Mouse (Mus musculus): Measurements from ENCODE around the gene Kcnk6. TPM values are rescaled to one million over a fixed set of nuclear protein-coding genes. Genes with fewer than 3 reads are reported as not detected.

Kcnk6 gene
- 2.5 TPM in 2 replicates for polyA plus RNA-seq (2012; rRNA removed)

- DNase-seq (ENCODE audit: extremely low spot score in 1 of 2, low spot score in 1 of 2) = no peak
Measured at GRCm38 (mm10) chr7:29232247-29233013, at the start of gene Kcnk6. Gene Kcnk6, minus strand, starts transcription at chr7:29232515.

- DNase-seq (ENCODE audit: extremely low spot score in 1 of 2, low spot score in 1 of 2) = no peak
Measured at GRCm38 (mm10) chr7:29281201-29282073, 49.1 kb upstream of the Kcnk6 start, which contains the start of gene Spint2. Gene Spint2, minus strand, starts transcription at chr7:29281912.

GRCm38 (mm10) chr7:29280801-29281200 lies 48.5 kb upstream of the Kcnk6 start:
- DNase-seq (ENCODE audit: extremely low spot score in 1 of 2, low spot score in 1 of 2) = no peak

DNA sequence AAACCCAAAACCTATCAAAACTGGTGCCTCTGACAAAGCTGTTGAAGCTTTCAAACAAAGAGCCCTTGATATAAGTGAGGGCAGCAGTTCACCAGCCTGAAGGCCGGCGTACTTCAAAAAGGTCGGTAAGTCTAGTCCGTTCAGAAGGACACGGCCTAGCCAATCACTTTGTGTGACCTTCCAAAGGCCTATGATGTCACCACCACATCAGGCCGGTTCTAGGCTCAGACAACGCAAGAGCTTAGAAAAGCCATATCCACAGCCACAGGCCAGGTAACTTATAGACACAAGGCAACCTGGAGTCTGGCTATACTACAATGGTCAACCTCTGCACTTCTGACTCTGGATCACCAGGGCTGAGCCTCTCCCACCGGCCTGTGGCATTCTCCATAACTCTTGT lies 47.6 kb upstream of the Kcnk6 start:
- DNase-seq (ENCODE audit: extremely low spot score in 1 of 2, low spot score in 1 of 2) = no peak

DNA sequence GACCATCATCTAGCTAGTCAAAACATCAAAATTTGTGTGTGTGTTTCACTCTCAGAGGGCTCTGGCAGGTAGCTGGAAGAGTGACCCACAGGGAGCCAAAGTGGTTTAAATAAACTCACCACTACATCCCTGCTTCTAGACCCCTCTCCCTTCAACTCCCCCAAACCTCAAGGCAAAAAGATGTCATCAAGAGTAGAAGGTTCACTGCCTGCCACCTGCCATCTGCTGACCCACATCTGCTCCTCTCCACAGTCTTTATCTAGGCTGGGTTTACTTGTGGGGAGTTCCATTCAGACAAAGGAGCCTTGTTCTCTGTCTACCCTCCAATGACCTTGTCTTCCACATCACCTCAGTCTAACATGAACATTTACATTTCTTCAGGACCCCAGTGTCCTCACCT lies 46.9 kb upstream of the Kcnk6 start:
- no peak for DNase-seq (ENCODE audit: extremely low spot score in 1 of 2, low spot score in 1 of 2)

DNA sequence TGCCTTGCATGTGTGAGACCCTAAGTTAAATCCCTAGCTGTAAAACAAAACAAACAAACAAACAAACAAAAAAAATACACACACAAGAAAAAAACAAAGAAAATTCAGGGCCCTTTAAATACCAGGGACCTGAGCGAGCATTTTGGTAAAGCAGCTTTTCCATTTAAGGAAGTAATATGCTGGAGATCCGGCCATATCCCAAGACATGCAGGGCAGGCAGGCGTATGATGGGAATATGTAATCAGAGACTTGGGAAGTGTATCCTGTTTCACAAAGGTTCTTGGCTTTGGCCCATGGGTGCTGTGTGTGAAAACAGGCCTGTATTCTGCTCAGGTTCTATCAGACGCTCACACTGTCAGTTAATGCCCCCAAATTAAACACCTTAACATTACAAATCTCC lies 45.2 kb upstream of the Kcnk6 start:
- DNase-seq (ENCODE audit: extremely low spot score in 1 of 2, low spot score in 1 of 2) = no peak

- DNase-seq (ENCODE audit: extremely low spot score in 1 of 2, low spot score in 1 of 2) = no peak
Measured at GRCm38 (mm10) chr7:29276715-29277114, 44.4 kb upstream of the Kcnk6 start.

DNA sequence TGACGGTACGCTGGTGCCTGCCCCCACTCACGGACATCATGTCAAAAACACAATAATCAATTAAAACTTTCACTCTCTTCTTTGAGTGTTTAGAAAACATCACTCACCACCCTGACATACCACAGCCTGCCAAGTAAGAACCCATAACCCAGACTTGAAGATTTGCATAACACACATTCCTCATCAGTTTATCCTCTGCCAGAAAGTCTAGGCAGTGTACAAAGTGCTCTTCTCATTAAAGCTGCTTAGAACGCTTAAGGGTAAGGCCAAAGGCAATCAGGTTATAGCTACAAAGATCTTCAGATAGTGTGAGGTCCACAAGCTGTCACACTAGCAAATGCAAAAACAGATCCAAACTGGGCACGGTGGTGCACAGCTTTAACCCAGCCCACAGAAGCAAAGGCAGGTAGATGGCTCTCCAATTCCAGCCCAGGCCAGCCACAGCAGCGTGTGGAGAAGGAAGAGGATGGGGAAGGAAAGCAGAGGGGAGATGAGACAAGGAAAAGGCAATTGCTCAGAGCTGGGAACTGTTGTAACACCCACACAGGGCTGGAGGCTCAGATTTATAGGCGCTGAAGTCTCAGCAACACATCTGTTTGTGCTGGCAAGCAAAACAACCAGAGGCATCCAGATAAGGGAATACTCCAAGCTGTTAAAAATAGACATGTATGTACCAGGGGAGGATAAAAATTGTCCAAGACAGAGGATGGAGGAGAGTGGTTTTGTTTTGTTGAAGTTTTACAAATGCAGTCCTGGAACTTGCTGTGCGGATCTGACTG lies 39.6 kb upstream of the Kcnk6 start:
- peak; percentile 22 to 46 for DNase-seq (ENCODE audit: extremely low spot score in 1 of 2, low spot score in 1 of 2)

DNA sequence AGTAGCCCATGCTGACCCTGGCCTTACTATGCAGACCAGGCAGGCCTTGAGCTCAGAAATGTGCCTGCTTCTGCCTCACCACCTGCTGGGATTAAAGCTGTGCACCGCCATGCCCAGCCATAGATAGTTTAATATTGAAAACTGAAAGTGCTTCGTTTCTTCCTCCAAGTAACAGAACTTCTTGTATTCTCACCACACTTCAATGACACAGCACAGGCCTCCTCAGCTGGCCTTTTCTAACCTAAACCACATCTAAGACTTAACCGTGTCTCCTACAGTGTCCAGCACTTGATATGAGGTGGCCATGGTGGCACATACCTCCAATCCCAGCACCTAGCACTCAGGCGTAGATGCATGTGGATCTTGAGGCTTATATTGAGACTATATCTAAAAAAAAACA lies 38.1 kb upstream of the Kcnk6 start:
- DNase-seq (ENCODE audit: extremely low spot score in 1 of 2, low spot score in 1 of 2) = no peak

- no peak for DNase-seq (ENCODE audit: extremely low spot score in 1 of 2, low spot score in 1 of 2)
Measured at GRCm38 (mm10) chr7:29266931-29267330, 34.6 kb upstream of the Kcnk6 start.

DNA sequence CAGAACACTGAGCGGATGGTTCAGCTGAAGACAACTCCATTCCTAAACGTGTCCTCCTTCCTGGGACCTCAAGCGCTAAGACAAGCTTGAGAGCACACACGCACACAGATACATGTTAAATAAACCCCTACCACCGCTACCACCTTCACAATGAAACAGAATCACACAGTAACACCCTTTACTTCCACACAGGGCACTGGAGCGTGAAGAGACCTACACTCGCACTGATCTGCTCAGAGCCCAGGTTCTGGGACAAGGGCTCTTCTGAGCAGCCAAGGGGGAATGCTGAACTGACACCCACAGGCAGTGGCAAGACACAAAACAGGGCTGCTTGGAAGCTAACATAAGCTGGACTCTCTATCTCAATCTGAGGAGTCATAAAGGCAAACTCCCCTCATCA lies 33.3 kb upstream of the Kcnk6 start:
- no peak for DNase-seq (ENCODE audit: extremely low spot score in 1 of 2, low spot score in 1 of 2)

DNA sequence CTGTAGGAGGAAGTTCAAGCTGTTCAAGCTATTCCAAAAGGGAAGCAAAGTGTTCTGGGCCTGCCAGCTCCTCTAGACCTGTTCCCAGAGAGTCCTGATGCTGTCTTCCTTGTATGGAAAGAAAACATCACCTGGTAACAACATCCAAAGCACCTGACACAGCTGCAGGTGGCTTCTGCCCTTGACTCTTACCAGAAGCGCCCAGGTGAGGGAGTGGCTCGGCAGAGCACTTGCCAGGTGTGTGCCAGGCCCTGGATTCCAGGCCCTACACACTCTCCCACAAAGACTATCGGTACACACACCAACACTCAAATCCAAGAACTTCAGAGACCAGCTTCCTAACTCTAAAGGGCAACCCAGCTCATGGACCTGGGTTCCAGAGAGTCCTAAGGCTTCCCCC lies 31.5 kb upstream of the Kcnk6 start:
- DNase-seq (ENCODE audit: extremely low spot score in 1 of 2, low spot score in 1 of 2) = no peak

DNA sequence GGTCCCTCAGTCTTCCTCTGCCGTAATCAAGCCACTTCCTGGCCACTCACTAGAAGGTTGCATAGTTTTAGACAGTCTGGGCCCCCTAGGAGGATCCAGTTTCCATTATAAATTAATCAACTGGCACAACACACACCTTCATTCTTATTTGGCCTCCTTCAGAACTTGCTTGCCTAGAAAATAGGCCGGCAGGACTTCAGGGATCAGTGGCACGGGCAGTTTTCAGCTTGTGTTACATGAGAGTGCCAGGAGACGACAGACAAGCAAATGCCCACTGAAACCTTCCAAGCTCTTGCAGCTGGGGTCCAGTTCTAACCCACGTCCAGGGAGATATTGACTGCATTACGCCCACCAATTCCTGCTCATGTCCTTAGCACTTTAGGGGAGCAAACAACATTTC lies 29.8 kb upstream of the Kcnk6 start:
- DNase-seq (ENCODE audit: extremely low spot score in 1 of 2, low spot score in 1 of 2) = no peak

DNA sequence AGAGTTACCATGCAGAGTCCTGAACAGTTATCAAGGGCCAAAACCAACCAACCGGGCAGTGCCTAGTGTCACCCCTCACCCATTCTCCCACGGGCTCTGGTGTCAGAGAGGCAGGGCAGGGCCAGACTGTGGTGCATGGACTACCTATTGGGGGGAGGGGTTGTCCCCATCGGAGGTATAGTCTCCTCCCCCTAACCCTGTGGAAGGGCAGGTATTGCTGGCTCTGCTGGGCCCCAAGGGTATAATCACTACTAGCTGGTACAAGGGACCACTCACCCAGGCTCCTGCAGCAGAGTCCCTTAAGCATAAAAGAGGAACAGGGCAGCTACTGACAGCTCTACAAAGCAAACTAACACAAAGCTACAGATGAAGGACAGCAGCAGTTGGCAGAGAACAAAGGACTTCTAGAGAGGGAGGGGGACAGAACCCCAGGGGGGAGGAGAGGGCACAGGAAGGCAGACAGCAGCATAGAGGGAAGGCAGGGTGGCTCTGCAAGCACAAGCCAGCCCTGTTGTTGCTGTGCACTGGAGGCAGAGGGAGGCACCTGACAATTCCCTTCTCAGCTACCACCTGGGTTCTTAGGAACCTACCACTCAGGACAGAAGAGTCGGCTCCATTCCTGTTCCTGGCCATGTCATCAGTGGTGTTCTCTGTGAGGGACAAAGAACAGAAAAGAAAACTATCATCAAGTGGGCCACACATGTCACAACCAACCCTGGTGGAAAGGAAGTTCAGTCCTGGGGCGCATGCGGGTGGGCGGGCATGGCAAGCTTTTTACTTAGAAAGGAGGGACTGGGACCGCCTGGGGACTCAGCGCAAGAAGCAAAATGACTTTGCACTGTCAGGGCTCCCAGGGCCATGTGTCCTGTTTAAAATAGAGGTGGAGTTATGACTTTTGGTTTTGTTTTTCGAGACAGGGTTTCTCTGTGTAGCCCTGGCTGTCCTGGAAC lies 27.7 kb upstream of the Kcnk6 start:
- DNase-seq (ENCODE audit: extremely low spot score in 1 of 2, low spot score in 1 of 2) = no peak

- no peak for DNase-seq (ENCODE audit: extremely low spot score in 1 of 2, low spot score in 1 of 2)
Measured at GRCm38 (mm10) chr7:29257368-29257767, 25.1 kb upstream of the Kcnk6 start.

- no peak for DNase-seq (ENCODE audit: extremely low spot score in 1 of 2, low spot score in 1 of 2)
Measured at GRCm38 (mm10) chr7:29255875-29256274, 23.6 kb upstream of the Kcnk6 start.

DNA sequence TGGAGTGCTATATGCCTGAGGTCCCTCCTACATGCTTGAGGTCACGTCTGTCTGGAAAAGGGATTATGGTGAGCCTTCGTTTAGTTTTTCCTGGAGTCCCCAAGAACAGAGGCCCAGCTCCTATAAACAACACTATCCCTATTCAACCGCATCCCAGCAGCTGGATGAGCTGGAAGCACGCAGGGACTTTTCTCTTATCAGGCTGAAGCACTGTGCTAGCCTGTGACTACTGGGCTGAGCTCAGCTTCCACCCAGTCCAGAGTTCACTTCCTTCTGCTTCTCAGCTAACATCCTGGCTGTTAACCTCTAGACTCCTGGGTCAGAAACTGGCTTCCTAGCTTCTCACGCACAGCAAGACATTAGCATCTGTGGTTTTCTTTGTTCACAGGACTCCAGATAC lies 21.5 kb upstream of the Kcnk6 start:
- DNase-seq (ENCODE audit: extremely low spot score in 1 of 2, low spot score in 1 of 2) = no peak

DNA sequence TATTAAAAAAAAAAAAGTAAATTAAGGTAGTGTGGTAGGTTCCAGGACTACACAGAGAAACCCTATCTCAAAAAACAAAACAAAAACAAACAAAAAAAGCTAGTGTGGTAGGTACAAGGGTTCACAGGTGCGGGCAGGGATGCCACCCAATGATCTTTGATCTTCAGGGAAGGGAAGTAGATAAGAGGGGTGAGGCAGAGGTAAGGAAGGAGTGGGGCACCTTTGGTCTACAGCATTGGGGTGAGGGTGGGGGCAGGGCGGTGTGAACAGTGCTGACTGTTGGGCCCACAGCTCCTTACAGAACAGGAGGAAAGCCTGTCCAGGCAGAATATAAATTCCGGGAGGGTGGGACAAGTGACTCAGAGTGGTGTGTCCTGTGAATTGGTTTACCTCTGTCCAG lies 18.9 kb upstream of the Kcnk6 start:
- no peak for DNase-seq (ENCODE audit: extremely low spot score in 1 of 2, low spot score in 1 of 2)

GRCm38 (mm10) chr7:29248261-29248841 lies 16.0 kb upstream of the Kcnk6 start, which contains the start of gene 2200002D01Rik:
Gene 2200002D01Rik, minus strand, starts transcription at chr7:29248466.
- no peak for DNase-seq (ENCODE audit: extremely low spot score in 1 of 2, low spot score in 1 of 2)
